Mouse (Mus musculus): ENCODE results near the gene BC051142. TPM values are rescaled to one million over a fixed set of nuclear protein-coding genes. Genes with fewer than 3 reads are reported as not detected.
"Not testable (repeated sequence)": the region's sequence is repeated elsewhere in the genome, so short reads cannot be mapped to it uniquely, and the experiment has no call there.

The BC051142 gene
- total and polyA plus RNA-seq, 2 experiments from 2014 or later = 7.8 to 9.2 TPM

- no peak overlapping the region for H3K9ac ChIP-seq (replicated peaks; ENCODE audit: low read length, poor library complexity, severe bottlenecking)
- no peak overlapping the region for H3K4me2 ChIP-seq (ENCODE audit: low read depth, low read length, poor library complexity, severe bottlenecking)
- WGBS = 81% methylated on average over 3 of the region's 3 CpGs
- no peaks in the 10 kb centered on the region for H3K36me3 ChIP-seq (ENCODE audit: insufficient read depth, low read length)
- H3K9me3 ChIP-seq (ENCODE audit: low read length) = no peaks in the 10 kb centered on the region
- H3K27ac ChIP-seq (ENCODE audit: low read depth, low read length) = no peak overlapping the region
- DNase-seq (ENCODE audit: low spot score) (no peak), ATAC-seq (ENCODE audit: low FRiP score) (no peak)
- no peak overlapping the region for H3K4me3 ChIP-seq (ENCODE audit: low read depth, low read length)
- no peak for TF ChIP-seq CTCF (IDR thresholded peaks at IDR 0.05)
- H3K27me3 ChIP-seq (ENCODE audit: insufficient read depth, low read length) = no peaks in the 10 kb centered on the region
- no peaks in the 10 kb centered on the region for H3K4me1 ChIP-seq (ENCODE audit: insufficient read depth, low read length)
These were observed 76.4 kb downstream of the BC051142 start for GRCm38 (mm10) chr17:34475060-34475459.

GRCm38 (mm10) chr17:34476427-34476826, 77.8 kb downstream of the BC051142 start:
- no peaks in the 10 kb centered on the region for H3K9me3 ChIP-seq (ENCODE audit: low read length)
- no peaks in the 10 kb centered on the region for H3K4me1 ChIP-seq (ENCODE audit: insufficient read depth, low read length)
- H3K36me3 ChIP-seq (ENCODE audit: insufficient read depth, low read length) = no peaks in the 10 kb centered on the region
- no peak for DNase-seq (ENCODE audit: low spot score)
- TF ChIP-seq CTCF (IDR thresholded peaks at IDR 0.05) = no peak
- H3K27ac ChIP-seq (ENCODE audit: low read depth, low read length) = no peak overlapping the region
- WGBS = 88% methylated on average over 1 of the region's 2 CpGs
- ATAC-seq (ENCODE audit: low FRiP score) = no peak
- H3K27me3 ChIP-seq (ENCODE audit: insufficient read depth, low read length) = no peaks in the 10 kb centered on the region
- no peak overlapping the region for H3K4me3 ChIP-seq (ENCODE audit: low read depth, low read length)
- H3K4me2 ChIP-seq (ENCODE audit: low read depth, low read length, poor library complexity, severe bottlenecking) = no peak overlapping the region
- no peak overlapping the region for H3K9ac ChIP-seq (replicated peaks; ENCODE audit: low read length, poor library complexity, severe bottlenecking)

GRCm38 (mm10) chr17:34477238-34478013, 78.8 kb downstream of the BC051142 start, which contains the start of gene Btnl4:
Gene Btnl4 (minus strand): TSS chr17:34477318.
- H3K4me1 ChIP-seq (ENCODE audit: insufficient read depth, low read length); H3K4me2 ChIP-seq (ENCODE audit: low read depth, low read length, poor library complexity, severe bottlenecking); H3K9me3 ChIP-seq (ENCODE audit: low read length); H3K36me3 ChIP-seq (ENCODE audit: insufficient read depth, low read length); H3K27me3 ChIP-seq (ENCODE audit: insufficient read depth, low read length); DNase-seq (ENCODE audit: low spot score); H3K9ac ChIP-seq (replicated peaks; ENCODE audit: low read length, poor library complexity, severe bottlenecking); H3K4me3 ChIP-seq (ENCODE audit: low read depth, low read length); ATAC-seq (ENCODE audit: low FRiP score); H3K27ac ChIP-seq (ENCODE audit: low read depth, low read length): not testable (repeated sequence)
- 87% methylated on average over 4 of the region's 5 CpGs for WGBS

GRCm38 (mm10) chr17:34492796-34493195, 94.2 kb downstream of the BC051142 start:
- Histone ChIP-seq H3K4me3 (ENCODE audit: low read depth, low read length) (no peak overlapping the region), H3K9ac (replicated peaks; ENCODE audit: low read length, poor library complexity, severe bottlenecking) (no peak overlapping the region), H3K9me3 (ENCODE audit: low read length) (no peaks in the 10 kb centered on the region), H3K27ac (ENCODE audit: low read depth, low read length) (no peak overlapping the region), H3K36me3 (ENCODE audit: insufficient read depth, low read length) (no peaks in the 10 kb centered on the region), H3K27me3 (ENCODE audit: insufficient read depth, low read length) (no peaks in the 10 kb centered on the region), H3K4me1 (ENCODE audit: insufficient read depth, low read length) (no peaks in the 10 kb centered on the region), H3K4me2 (ENCODE audit: low read depth, low read length, poor library complexity, severe bottlenecking) (no peak overlapping the region)
- DNase-seq (ENCODE audit: low spot score) (no peak), ATAC-seq (ENCODE audit: low FRiP score) (no peak)
- no peak for TF ChIP-seq CTCF (IDR thresholded peaks at IDR 0.05)

GRCm38 (mm10) chr17:34495156-34495555, 96.5 kb downstream of the BC051142 start:
- not testable (repeated sequence) for ATAC-seq (ENCODE audit: low FRiP score); H3K9me3 ChIP-seq (ENCODE audit: low read length); H3K27me3 ChIP-seq (ENCODE audit: insufficient read depth, low read length); H3K36me3 ChIP-seq (ENCODE audit: insufficient read depth, low read length); DNase-seq (ENCODE audit: low spot score); H3K4me2 ChIP-seq (ENCODE audit: low read depth, low read length, poor library complexity, severe bottlenecking); H3K4me3 ChIP-seq (ENCODE audit: low read depth, low read length); H3K4me1 ChIP-seq (ENCODE audit: insufficient read depth, low read length); H3K27ac ChIP-seq (ENCODE audit: low read depth, low read length); H3K9ac ChIP-seq (replicated peaks; ENCODE audit: low read length, poor library complexity, severe bottlenecking)
- WGBS = 90% methylated on average over 2 of the region's 2 CpGs

GRCm38 (mm10) chr17:34496539-34496938, 97.9 kb downstream of the BC051142 start:
- Histone ChIP-seq H3K4me3 (ENCODE audit: low read depth, low read length) (no peak overlapping the region), H3K27me3 (ENCODE audit: insufficient read depth, low read length) (no peaks in the 10 kb centered on the region), H3K9me3 (ENCODE audit: low read length) (no peaks in the 10 kb centered on the region), H3K9ac (replicated peaks; ENCODE audit: low read length, poor library complexity, severe bottlenecking) (no peak overlapping the region), H3K4me2 (ENCODE audit: low read depth, low read length, poor library complexity, severe bottlenecking) (no peak overlapping the region), H3K36me3 (ENCODE audit: insufficient read depth, low read length) (no peaks in the 10 kb centered on the region), H3K27ac (ENCODE audit: low read depth, low read length) (no peak overlapping the region), H3K4me1 (ENCODE audit: insufficient read depth, low read length) (no peaks in the 10 kb centered on the region)
- 83% methylated on average over 1 of the region's 2 CpGs for WGBS
- ATAC-seq (ENCODE audit: low FRiP score) (no peak), DNase-seq (ENCODE audit: low spot score) (no peak)
- no peak for TF ChIP-seq CTCF (IDR thresholded peaks at IDR 0.05)

GRCm38 (mm10) chr17:34497319-34497718, 98.7 kb downstream of the BC051142 start:
- 87% methylated on average over 3 of the region's 3 CpGs for WGBS
- not testable (repeated sequence) for ATAC-seq (ENCODE audit: low FRiP score); H3K27me3 ChIP-seq (ENCODE audit: insufficient read depth, low read length)

GRCm38 (mm10) chr17:34497726-34498125, 99.1 kb downstream of the BC051142 start:
- not testable (repeated sequence) for H3K4me2 ChIP-seq (ENCODE audit: low read depth, low read length, poor library complexity, severe bottlenecking); DNase-seq (ENCODE audit: low spot score); H3K27me3 ChIP-seq (ENCODE audit: insufficient read depth, low read length); H3K9me3 ChIP-seq (ENCODE audit: low read length); H3K4me1 ChIP-seq (ENCODE audit: insufficient read depth, low read length); H3K27ac ChIP-seq (ENCODE audit: low read depth, low read length); H3K9ac ChIP-seq (replicated peaks; ENCODE audit: low read length, poor library complexity, severe bottlenecking); ATAC-seq (ENCODE audit: low FRiP score); H3K36me3 ChIP-seq (ENCODE audit: insufficient read depth, low read length); H3K4me3 ChIP-seq (ENCODE audit: low read depth, low read length)
- 81% methylated on average over 2 of the region's 4 CpGs for WGBS

More at GRCm38 (mm10) chr17:34497319-34497718, 98.7 kb downstream of the BC051142 start:
- H3K27ac ChIP-seq (ENCODE audit: low read depth, low read length); H3K9me3 ChIP-seq (ENCODE audit: low read length); H3K9ac ChIP-seq (replicated peaks; ENCODE audit: low read length, poor library complexity, severe bottlenecking); DNase-seq (ENCODE audit: low spot score); H3K4me1 ChIP-seq (ENCODE audit: insufficient read depth, low read length); H3K4me3 ChIP-seq (ENCODE audit: low read depth, low read length); H3K36me3 ChIP-seq (ENCODE audit: insufficient read depth, low read length); H3K4me2 ChIP-seq (ENCODE audit: low read depth, low read length, poor library complexity, severe bottlenecking): not testable (repeated sequence)

Data from midbrain, postnatal 0 days (tissue).